Mouse (Mus musculus) E14TG2a.4 (cell line): Measurements from ENCODE around the gene Abl2.

Experiments
- CTCF ChIP-seq: conservative IDR thresholded peaks from 2 replicates; pipeline ENCODE4 v1.5.1; 2014; ENCODE audit warnings: low read length
- NANOG ChIP-seq: IDR thresholded peaks from 2 replicates; pipeline ENCODE4 v1.6.1; 2014; ENCODE audit warnings: borderline replicate concordance, low read length, mixed read lengths
- POU5F1 ChIP-seq: IDR thresholded peaks from 2 replicates; pipeline ENCODE4 v1.6.1; 2014; ENCODE audit warnings: low read length, borderline replicate concordance

GRCm38 (mm10) chr1:156521796-156522517 is 36.6 kb upstream of the Abl2 start:
- no peak for TF ChIP-seq CTCF
- TF ChIP-seq POU5F1, result no peak
- no peak for TF ChIP-seq NANOG
